Mouse (Mus musculus) ovary, postnatal 10 days (tissue): ENCODE results near the gene Ryr3.

Experiments used
- DNase-seq: peaks from one replicate; pipeline ENCODE4 v3.0.0; 2022; ENCODE audit warnings: low spot score

The Ryr3 gene

GRCm38 (mm10) chr2:113216746-113217461, at the start of gene Ryr3:
TSS of gene Ryr3 (minus strand) at chr2:113217096.
- no peak for DNase-seq

DNA sequence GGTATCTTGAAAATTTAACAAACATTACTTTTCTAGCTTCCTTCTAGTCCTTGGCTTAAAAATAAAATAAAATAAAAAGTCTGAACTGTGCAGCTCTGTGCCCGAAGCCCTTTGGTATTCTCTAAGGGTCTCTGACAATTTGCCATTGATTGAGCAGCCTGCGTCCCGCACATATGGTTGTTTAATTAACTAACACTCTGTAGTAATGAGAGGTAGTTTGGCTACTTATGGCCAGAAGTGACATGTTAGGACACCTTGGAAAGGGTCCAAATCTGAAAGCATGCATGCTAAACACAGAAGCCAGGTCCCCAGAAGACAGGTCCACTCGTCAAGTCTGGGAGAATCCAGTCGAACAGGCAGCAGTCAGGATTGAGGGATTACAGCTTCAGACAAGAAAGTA, 22.0 kb upstream of the Ryr3 start:
- DNase-seq: no peak

DNA sequence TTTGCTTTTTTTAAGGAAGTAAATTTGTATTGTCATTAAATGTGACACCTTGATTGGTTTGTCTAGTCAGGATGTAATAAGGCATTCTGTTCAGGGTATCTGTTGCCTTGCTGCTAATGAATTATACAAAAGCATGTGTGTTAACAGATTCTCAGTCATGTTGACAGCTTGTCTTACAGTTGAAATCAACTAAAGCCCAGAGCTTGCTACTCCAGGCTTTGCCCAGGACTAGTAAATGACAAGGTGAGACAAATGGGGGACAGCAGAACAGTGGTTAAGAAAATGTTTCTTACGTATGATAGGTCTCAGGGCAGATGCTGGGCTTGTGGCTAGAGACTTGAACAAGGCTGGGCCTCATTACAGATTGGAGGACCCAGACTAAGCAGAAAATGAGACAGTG, 20.1 kb upstream of the Ryr3 start:
- no peak for DNase-seq

DNA sequence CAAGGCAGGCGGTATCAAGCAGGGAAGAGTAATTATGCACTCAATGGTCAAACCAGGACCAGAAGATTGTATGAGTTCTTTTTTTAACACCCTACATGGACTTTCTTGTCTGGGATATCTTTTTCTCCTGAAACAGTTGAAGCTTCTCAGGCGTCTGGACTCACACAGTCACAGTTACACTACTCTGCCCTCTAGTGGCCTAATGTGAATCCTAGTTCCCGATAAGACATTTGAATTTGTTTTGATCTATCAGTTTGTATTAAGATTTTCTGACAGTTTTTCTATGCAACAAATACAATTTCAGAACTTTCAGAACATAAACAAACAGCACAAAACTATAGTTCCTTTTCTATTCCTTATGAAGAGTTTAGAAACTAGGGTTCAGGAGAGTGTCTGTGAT, 17.7 kb upstream of the Ryr3 start:
- DNase-seq: no peak

DNA sequence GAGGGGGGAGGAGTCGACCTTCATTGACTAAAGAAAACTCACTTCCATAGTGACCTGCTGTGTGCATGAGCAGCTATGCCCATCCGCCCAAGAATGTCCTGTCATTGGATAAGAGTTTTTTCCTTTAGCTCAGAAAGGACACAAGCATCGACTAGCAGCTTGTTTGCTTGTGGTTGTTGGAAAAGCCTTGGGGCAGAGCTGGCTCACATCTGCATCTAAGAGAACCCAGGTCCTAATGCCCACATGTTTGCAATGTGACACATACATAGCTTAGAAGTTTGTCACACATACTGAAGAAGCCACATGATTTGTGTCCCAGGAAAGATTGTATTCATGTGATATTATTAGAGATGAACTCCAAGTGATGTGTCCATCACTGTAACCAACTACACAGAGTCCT, 16.5 kb upstream of the Ryr3 start:
- no peak for DNase-seq

- DNase-seq: no peak
These were observed 671 bp downstream of the Ryr3 start for GRCm38 (mm10) chr2:113216105-113216745.

- DNase-seq: no peak
These were observed 6.9 kb downstream of the Ryr3 start for GRCm38 (mm10) chr2:113210023-113210422.

- no peak for DNase-seq
These were observed 7.6 kb downstream of the Ryr3 start for GRCm38 (mm10) chr2:113209263-113209662.

GRCm38 (mm10) chr2:113202857-113203256, 14.0 kb downstream of the Ryr3 start:
- no peak for DNase-seq

DNA sequence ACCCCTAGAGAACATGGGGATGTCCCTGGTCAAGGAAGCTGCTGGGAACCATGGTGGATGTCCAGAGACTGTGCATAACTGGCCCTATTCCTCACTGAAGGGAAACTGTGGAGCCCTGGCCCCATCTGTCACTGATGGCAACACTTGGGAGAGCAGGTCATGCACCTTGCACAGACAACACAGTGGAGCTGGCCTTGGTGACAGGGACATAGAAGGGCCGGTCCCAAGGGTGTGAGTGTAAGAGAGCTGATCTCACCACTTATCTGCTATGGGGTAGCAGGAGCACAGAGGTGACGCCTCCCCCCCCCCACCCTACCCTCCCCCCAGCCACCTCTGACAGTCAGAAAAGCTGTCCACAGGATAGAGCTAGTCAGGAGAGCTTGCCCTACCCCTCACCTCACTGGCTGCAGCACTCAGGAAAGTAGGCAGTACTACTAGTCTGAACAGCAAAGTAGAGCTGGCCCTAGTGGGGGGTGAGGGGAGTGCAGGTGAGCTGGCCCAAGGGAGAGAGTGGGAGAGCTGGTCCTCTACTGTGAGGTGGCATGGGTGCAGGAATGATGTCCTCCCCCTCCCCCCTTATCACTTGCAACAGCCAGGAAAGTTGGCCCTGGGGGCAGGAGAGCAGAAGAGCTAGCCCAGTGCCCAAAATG, 17.7 kb downstream of the Ryr3 start:
- no peak for DNase-seq

GRCm38 (mm10) chr2:113187158-113187557, 29.7 kb downstream of the Ryr3 start:
- no peak for DNase-seq

DNA sequence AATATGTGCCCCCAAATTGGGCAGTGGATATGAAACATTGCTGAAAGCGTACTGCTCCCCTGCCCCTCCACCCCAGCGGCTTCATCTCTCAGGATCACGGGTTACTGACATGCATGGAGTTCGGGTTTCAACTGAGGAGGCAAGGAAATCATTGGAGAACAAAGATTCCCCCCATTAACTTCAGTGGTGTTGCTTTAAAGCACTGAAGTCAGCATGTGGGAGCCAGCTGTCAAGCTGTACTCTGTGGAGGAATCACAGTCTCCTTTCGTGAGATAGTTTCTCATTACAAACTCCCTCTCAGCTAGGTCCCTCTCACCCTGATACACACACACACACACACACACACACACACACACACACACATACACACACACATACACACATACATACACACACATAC, 35.2 kb downstream of the Ryr3 start:
- no peak for DNase-seq

GRCm38 (mm10) chr2:113178047-113178446, 38.8 kb downstream of the Ryr3 start:
- DNase-seq: no peak

GRCm38 (mm10) chr2:113176337-113176736, 40.6 kb downstream of the Ryr3 start:
- DNase-seq: no peak

DNA sequence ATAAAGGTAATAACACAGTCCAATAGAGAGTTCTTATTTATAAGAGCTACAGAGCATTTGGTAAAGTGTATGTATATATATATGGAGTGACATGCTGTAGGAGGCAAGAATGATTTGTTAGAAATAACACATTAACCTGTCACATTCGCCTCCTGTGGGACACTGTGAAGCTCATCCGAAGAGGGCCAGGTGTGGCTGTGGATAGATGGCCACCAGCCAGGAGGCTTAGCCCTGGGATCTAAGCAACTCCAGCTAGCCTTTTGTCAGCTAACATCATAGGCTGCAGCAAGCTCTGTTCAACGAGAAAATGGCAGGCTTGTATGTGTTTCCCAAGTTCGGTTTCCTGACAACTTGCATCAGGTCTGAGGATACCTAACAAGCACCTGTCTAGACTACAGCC, 48.8 kb downstream of the Ryr3 start:
- no peak for DNase-seq

DNA sequence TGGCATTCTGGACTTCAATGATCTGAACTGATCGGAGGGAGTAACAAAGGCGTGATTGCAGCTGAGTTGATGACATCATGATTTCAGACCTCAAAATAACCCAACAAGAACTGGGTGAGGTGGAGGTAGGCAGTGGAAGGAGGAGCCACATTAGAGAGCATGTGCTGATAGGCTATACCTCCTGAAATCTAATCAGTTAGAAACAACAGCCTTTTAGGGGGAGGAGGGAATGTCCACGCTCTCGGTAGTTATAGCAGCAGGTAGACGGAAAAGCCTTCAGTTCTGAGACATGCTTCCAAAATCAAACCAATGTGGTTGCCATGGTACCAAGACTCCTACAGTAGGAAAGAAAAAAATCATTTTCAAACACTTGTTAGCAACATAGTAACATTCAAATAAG, 55.4 kb downstream of the Ryr3 start:
- no peak for DNase-seq

DNA sequence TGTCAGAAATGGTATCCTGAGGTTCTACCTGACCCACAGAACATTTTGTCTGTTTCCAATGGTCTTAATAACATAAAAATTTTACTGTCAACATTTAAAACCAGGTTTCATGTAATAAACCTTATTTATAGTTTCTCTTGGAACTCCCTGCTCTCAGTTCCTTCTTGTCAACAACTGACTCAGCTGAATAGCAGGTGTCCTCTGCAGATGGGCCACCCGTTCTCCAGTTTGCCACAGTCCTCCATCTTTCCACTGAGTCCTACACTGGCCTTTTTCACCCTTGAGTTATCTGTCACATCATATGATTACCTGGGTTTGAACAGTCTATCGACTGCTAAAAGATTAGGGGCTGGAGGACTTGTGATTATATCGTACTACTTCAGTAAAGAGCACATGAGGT, 79.1 kb downstream of the Ryr3 start:
- no peak for DNase-seq

- no peak for DNase-seq
These were observed 93.4 kb downstream of the Ryr3 start for GRCm38 (mm10) chr2:113123476-113123875.

GRCm38 (mm10) chr2:113119080-113119479, 97.8 kb downstream of the Ryr3 start:
- no peak for DNase-seq

GRCm38 (mm10) chr2:113116788-113117187, 100.1 kb downstream of the Ryr3 start:
- no peak for DNase-seq

- DNase-seq: no peak
These were observed 101.0 kb downstream of the Ryr3 start for GRCm38 (mm10) chr2:113115897-113116283.

GRCm38 (mm10) chr2:113115248-113115896, 101.5 kb downstream of the Ryr3 start:
- DNase-seq: no peak

DNA sequence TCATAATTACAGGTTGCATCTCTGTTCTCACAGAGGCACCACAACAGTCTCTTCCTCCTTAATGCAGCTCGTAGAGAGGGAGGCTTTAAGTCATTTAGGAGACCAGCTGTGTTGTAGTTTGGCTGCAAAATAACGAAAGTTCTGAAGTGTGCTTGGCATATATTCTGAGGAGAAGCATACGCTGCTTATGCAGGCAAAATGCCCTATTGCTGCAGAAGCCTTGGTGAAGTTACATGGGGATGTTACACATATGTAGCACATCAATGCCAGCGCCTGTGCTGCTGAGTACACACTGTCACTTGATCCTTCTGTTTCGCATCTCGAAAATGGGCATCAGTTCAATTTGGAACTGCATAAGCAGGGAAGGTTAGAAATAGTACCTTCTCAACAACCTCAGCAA, 112.3 kb downstream of the Ryr3 start:
- DNase-seq: no peak
